Mouse (Mus musculus): ENCODE data around the gene Chit1.

The Chit1 gene

DNA sequence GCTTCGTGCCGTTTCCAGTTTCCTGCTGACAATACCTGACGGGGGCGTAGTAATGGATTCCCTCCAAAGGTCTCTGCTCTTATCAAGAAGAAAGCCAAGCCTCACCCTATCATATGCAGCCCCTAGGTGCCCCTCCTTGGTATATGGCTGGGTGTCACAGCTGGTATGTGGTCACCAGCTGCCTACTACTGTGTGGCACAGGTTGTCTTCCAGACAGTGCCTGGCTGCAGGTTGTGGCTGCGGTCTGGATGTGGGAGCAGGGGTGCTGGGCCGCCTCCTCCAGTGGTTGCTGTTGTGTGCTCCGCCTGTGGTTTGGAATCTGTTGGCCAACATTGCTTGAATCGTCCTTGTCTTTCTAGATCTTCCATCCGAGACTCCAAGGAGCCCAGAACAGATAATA is 39.7 kb downstream of the Chit1 start:
- DNase-seq = no peak

- peak; percentile 69 to 84 for DNase-seq
Observed at GRCm38 (mm10) chr1:134151655-134152412, 40.8 kb downstream of the Chit1 start.

- no peak for DNase-seq
Observed at GRCm38 (mm10) chr1:134152626-134153590, 41.9 kb downstream of the Chit1 start.

GRCm38 (mm10) chr1:134154121-134154520 is 43.1 kb downstream of the Chit1 start:
- no peak for DNase-seq

DNA sequence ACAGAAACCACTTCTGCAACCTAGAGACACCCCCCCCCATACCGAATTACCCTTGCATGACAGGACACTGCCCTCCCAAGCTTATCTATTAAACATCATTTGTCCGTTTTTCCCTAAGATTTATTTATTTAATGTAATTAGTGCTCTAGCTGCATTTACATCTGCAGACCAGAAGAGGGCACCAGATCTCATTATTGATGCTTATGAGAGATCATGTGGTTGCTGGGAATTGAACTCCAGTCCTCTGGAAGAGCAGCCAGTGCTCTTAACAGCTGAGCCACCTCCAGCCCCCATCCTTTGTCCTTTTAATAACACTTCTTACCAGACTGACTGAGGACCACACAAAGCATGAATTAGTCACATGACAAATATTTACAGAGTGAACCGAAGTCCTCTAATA is 43.6 kb downstream of the Chit1 start:
- DNase-seq = no peak

DNA sequence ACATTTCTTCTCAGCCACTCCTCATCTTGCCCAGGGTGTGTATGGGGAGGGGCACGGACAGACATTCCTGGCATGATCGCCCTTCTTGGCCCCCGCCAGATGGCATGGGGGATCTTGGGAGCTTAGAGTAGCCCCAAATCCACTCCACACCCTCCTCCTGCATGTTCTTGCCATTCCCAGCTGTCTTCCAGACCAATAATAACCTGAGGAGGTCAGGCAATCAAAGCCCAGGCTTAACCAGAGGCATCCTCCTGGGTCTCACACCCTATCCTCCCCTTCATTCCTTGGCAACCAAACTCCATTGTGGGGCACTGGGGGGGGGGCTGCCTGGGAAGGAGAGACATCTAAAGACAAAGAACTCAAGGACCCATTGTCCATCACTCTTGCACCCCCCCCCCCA is 49.4 kb downstream of the Chit1 start:
- DNase-seq = no peak

- DNase-seq = no peak
Observed at GRCm38 (mm10) chr1:134161399-134161798, 50.4 kb downstream of the Chit1 start.

DNA sequence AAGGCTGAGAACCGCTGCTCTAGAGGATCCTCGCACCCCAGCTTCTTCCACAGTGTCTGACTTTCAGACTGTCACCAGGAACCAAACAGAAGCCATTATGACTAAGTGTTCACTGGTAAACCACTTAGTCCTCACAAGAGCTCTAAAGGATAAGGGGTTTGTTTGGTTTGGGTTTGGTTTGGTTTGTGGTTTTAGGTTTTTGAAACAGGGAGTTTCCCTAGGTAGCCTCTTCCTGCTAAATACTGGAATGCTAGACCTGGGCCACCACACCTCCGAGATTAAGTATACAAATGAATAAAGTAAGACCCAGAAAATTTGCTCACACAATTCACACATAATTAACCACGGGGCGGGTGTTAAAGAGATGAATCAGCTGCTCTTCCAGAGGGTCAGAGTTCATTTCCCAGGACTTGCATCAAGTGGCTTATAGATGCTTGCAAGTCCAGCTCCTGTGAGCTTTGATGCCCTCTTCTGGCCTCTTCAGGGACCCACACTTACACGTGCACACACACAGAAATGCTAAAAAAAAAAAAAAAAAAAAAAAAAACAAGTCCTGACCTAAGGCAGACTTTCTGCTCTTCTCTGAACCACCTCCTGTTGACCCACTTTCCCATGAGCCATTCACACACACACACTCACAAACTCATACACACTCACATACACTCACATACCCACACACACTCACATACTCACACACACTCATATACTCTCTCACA is 51.6 kb downstream of the Chit1 start:
- DNase-seq = peak; percentile 46 to 71

DNA sequence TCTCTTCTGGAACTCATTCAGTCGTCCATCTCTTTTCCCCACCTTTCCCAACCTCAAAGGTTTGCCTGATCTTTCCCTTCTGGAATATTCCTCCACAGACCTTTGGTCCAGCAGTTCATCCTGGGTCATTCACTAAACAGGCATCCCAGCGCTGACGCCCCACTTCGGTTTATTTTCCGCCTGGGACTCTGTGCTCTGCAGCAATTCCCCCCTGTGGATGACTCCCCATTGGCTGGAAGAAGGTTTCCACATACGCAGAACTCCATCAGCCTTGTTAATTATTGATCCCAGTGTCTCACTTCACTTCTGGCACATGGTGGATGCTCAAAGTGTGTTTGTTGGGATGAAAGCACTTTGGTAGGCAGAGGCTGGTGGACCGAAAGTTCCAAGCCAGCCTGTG is 52.4 kb downstream of the Chit1 start:
- no peak for DNase-seq

GRCm38 (mm10) chr1:134164454-134164853 is 53.4 kb downstream of the Chit1 start:
- peak; percentile 70 to 82 for DNase-seq

DNA sequence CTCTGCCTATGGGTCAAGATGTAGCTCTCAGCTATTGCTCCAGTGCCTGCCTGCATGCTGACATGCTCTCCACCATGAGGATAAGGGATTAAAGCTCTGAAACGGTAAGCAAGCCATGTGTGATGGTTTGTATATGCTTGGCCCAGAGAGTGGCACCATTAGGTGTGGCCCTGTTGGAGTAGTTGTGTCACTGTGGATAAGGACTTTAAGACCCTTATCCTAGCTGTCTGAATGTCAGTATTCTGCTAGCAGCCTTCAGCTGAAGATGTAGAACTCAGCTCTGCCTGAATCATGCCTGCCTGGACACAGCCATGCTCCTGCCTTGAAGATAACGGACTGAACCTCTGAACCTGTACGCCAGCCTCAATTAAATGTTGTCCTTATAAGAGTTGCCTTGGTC is 55.5 kb downstream of the Chit1 start:
- DNase-seq = no peak

DNA sequence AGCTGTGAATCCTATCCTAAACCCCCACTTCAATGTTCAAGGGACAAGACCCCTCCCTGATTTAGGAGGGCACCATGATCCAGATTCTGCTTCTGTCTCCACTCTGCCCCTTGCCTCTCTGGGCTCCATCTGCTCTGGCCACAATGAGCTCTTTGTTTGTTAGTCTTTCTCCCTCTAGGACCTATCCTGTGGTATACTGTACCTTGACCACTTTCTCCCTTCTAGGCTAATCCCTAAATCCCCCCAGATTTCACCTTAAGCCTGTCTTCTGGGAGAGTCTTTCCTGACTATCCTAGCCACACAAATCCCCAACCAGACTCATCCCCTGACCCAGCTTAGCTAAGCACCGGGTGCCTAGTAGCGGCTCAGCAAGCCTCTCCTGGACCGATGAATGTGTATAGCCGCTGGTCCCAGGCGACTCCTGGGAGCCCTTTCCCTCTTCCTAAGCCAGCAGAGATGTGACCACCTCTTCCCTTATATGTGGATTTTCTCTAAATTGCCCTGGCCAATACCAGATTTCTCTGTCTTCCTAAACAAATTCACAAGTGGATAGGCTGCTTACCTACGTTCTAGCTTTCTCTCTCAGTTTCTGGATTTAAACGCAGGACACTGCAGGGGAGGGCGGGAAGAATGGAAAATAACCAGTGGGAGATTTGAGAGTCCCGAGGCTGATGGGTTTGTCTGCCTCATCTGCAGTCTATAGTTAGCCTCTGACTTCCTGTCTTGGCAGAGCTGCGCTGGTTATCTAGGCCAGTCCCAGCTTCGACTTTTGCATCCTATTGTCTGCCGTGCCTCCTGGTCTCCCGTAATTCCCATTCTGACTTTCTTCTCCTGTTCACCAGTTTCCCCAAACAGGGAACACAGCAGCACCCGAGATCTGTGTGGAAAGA is 56.6 kb downstream of the Chit1 start:
- DNase-seq = no peak

- DNase-seq = no peak
Observed at GRCm38 (mm10) chr1:134168567-134168966, 57.5 kb downstream of the Chit1 start.

- no peak for DNase-seq
Observed at GRCm38 (mm10) chr1:134168985-134169697, 58.1 kb downstream of the Chit1 start.

- DNase-seq = no peak
Observed at GRCm38 (mm10) chr1:134173081-134173480, 62.0 kb downstream of the Chit1 start.

GRCm38 (mm10) chr1:134177976-134178375 is 66.9 kb downstream of the Chit1 start:
- no peak for DNase-seq

GRCm38 (mm10) chr1:134182025-134182424 is 71.0 kb downstream of the Chit1 start, which contains the start of gene Chil1:
TSS of gene Chil1 (plus strand) at chr1:134182176.
- DNase-seq = peak; percentile 82 to 86

DNA sequence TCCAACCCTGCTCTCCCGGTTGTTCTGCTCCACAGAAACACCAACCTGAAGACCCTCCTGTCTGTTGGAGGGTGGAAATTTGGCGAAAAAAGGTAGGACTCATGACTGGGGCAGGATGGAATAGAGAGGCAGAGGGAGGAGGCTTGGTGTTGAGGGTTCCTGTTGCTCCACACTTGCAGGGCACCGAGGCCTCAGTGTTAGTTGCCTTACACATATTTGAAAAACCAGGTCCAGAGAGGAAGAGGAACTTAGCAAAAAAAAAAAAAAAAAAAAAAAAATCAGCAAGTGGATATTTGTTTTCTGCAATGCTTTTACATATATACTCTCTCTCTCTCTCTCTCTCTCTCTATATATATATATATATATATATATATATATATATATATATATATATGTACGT is 73.0 kb downstream of the Chit1 start:
- no peak for DNase-seq

- no peak for DNase-seq
Observed at GRCm38 (mm10) chr1:134188217-134188616, 77.2 kb downstream of the Chit1 start.

DNA sequence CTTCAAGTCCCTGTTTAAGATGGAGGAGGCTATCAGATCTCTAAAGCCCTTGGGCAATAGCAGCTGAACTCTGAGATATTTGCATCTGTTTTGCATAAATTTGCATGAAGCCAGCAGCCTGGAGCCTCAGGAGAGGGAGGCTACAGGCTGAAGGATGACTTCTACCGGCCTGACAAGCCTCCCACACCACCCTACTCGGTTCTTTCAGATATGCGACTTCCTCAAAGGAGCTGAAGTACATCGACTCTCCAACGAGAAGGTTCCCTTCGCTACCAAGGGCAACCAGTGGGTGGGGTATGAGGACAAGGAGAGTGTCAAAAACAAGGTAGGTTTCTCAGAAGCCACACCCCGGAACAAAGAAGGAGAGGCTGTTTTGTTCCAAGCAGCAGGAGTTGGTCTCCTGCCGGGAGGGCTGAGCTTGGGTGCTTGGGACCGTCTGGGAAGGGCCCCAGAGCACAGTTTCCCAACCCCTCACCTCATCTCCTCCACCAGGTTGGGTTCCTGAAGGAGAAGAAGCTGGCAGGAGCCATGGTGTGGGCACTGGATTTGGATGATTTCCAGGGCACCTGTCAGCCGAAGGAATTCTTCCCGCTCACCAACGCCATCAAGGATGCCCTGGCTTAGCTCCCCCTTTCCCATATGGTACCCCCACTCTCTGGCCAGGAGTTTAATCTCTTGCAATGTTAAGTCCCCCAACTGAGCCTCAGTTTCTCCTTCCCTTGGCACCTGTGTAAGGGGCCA is 78.1 kb downstream of the Chit1 start:
- peak; percentile 84 to 89 for DNase-seq

- DNase-seq = no peak
Observed at GRCm38 (mm10) chr1:134191192-134191591, 80.2 kb downstream of the Chit1 start.
